Mouse (Mus musculus): ENCODE results near the gene Tomm7. TPM values are rescaled to one million over a fixed set of nuclear protein-coding genes. Genes with fewer than 3 reads are reported as not detected.

The Tomm7 gene
- polyA plus RNA-seq, 1 experiment from 2014 or later = 109 TPM

Other genes with a start within 250 kb of the Tomm7 start
- 96.6 and 101 TPM in 2 replicates for gene Srpk2, start 159.5 kb downstream of the Tomm7 start, polyA plus RNA-seq (2015; fragmentation: Nextera tagmentation; extraction: Ambion mirVana)
- gene Pus7, start 60.5 kb downstream of the Tomm7 start, polyA plus RNA-seq (2015; fragmentation: Nextera tagmentation; extraction: Ambion mirVana) = 17.3 and 17.5 TPM in 2 replicates
- gene Rint1, start 56.5 kb downstream of the Tomm7 start, polyA plus RNA-seq (2015; fragmentation: Nextera tagmentation; extraction: Ambion mirVana) = 35.9 and 40.2 TPM in 2 replicates
- 35.8 and 38.7 TPM in 2 replicates for gene Fam126a, start 186.5 kb upstream of the Tomm7 start, polyA plus RNA-seq (2015; fragmentation: Nextera tagmentation; extraction: Ambion mirVana)